Mouse (Mus musculus) lung, postnatal 0 days (tissue): ENCODE measurements around the gene Ly6g6e.
A peak's percentile ranks its signal among the peaks of the same experiment; 100 is the strongest.

Experiments used
- CTCF ChIP-seq: IDR thresholded peaks from 2 replicates; pipeline ENCODE4 v1.5.1; 2016; ENCODE audit warnings: antibody characterized with exemption, mild to moderate bottlenecking
- EP300 ChIP-seq: IDR thresholded peaks from 2 replicates; pipeline ENCODE4 v1.6.1; 2016; ENCODE audit warnings: antibody characterized with exemption, mild to moderate bottlenecking, control low read depth

- TF ChIP-seq EP300 (no peak), CTCF (peak; percentile 74)
Observed at GRCm38 (mm10) chr17:35029691-35030532, 46.8 kb upstream of the Ly6g6e start.
